Mouse (Mus musculus) gastrocnemius, postnatal 10 days (tissue): ENCODE measurements around the gene Crb2. TPM values are rescaled to one million over a fixed set of nuclear protein-coding genes. Genes with fewer than 3 reads are reported as not detected.

Experiments
- DNase-seq: peaks from one replicate; pipeline ENCODE4 v3.0.0; 2021; ENCODE audit warnings: mixed read lengths
- total RNA-seq, 2 experiments: library from RNA; stranded (reverse); gene quantifications; 2 replicates each; pipeline ENCODE4 v1.2.3; 2021

Gene Crb2
- total RNA-seq, 2 experiments from 2014 or later = 0.35 to 0.36 TPM

GRCm38 (mm10) chr2:37799137-37799536, 23.1 kb downstream of the Crb2 start:
- DNase-seq = no peak

GRCm38 (mm10) chr2:37801687-37802086, 25.6 kb downstream of the Crb2 start:
- no peak for DNase-seq

- DNase-seq = peak; percentile 59
Measured at GRCm38 (mm10) chr2:37802610-37803212, 26.7 kb downstream of the Crb2 start.

GRCm38 (mm10) chr2:37811682-37812081, 35.6 kb downstream of the Crb2 start:
- DNase-seq = peak; percentile 45

GRCm38 (mm10) chr2:37812401-37812800, 36.4 kb downstream of the Crb2 start:
- DNase-seq = no peak

GRCm38 (mm10) chr2:37814820-37815361, 38.8 kb downstream of the Crb2 start:
- no peak for DNase-seq

GRCm38 (mm10) chr2:37815676-37816075, 39.6 kb downstream of the Crb2 start:
- peak; percentile 77 for DNase-seq

GRCm38 (mm10) chr2:37818761-37819525, 42.9 kb downstream of the Crb2 start:
- no peak for DNase-seq

GRCm38 (mm10) chr2:37819526-37820152, 43.6 kb downstream of the Crb2 start:
- no peak for DNase-seq

GRCm38 (mm10) chr2:37822122-37822521, 46.1 kb downstream of the Crb2 start:
- DNase-seq = no peak

GRCm38 (mm10) chr2:37823826-37824225, 47.8 kb downstream of the Crb2 start:
- no peak for DNase-seq

GRCm38 (mm10) chr2:37829758-37830275, 53.8 kb downstream of the Crb2 start:
- no peak for DNase-seq

- no peak for DNase-seq
Measured at GRCm38 (mm10) chr2:37832253-37832652, 56.2 kb downstream of the Crb2 start.

GRCm38 (mm10) chr2:37836926-37837325, 60.9 kb downstream of the Crb2 start:
- DNase-seq = no peak

GRCm38 (mm10) chr2:37837542-37837941, 61.5 kb downstream of the Crb2 start:
- DNase-seq = no peak

- no peak for DNase-seq
Measured at GRCm38 (mm10) chr2:37838202-37838984, 62.3 kb downstream of the Crb2 start.

- DNase-seq = no peak
Measured at GRCm38 (mm10) chr2:37839922-37840321, 63.9 kb downstream of the Crb2 start.

GRCm38 (mm10) chr2:37842151-37842569, 66.1 kb downstream of the Crb2 start:
- DNase-seq = no peak

- DNase-seq = no peak
Measured at GRCm38 (mm10) chr2:37842719-37843118, 66.7 kb downstream of the Crb2 start.
